Mouse (Mus musculus) frontal cortex, postnatal 10 days (tissue): ENCODE measurements around the gene Snx20.
A peak's percentile ranks its signal among the peaks of the same experiment; 100 is the strongest.

Source experiments
- DNase-seq, 2 experiments: peaks; one replicate each; pipeline ENCODE4 v3.0.0; 2022; ENCODE audit warnings: low spot score in 2 of 2, mixed read lengths in 1 of 2

The Snx20 gene

GRCm38 (mm10) chr8:88604065-88605038, 31.6 kb downstream of the Snx20 start:
- DNase-seq, result peak; percentile 68 to 76

- no peak for DNase-seq
Measured at GRCm38 (mm10) chr8:88603446-88603989, 32.4 kb downstream of the Snx20 start.

GRCm38 (mm10) chr8:88599491-88599890, 36.4 kb downstream of the Snx20 start:
- no peak for DNase-seq

GRCm38 (mm10) chr8:88598578-88598977, 37.4 kb downstream of the Snx20 start:
- DNase-seq, result no peak

- no peak for DNase-seq
Measured at GRCm38 (mm10) chr8:88596042-88596441, 39.9 kb downstream of the Snx20 start.

- DNase-seq, result no peak
Measured at GRCm38 (mm10) chr8:88593947-88594346, 42.0 kb downstream of the Snx20 start.

- DNase-seq, result no peak
Measured at GRCm38 (mm10) chr8:88590226-88590625, 45.7 kb downstream of the Snx20 start.

GRCm38 (mm10) chr8:88588205-88588889, 47.6 kb downstream of the Snx20 start:
- no peak for DNase-seq

GRCm38 (mm10) chr8:88583863-88584262, 52.1 kb downstream of the Snx20 start:
- no peak for DNase-seq

GRCm38 (mm10) chr8:88580785-88581184, 55.1 kb downstream of the Snx20 start:
- no peak for DNase-seq

GRCm38 (mm10) chr8:88579668-88580330, 56.1 kb downstream of the Snx20 start:
- DNase-seq, result no peak

GRCm38 (mm10) chr8:88579246-88579645, 56.7 kb downstream of the Snx20 start:
- no peak for DNase-seq

GRCm38 (mm10) chr8:88578413-88579175, 57.3 kb downstream of the Snx20 start:
- DNase-seq, result no peak

GRCm38 (mm10) chr8:88577666-88578065, 58.3 kb downstream of the Snx20 start:
- DNase-seq, result no peak
